17 mouse cellular contexts compared by ENCODE assay signal in the genomic region with DNA sequence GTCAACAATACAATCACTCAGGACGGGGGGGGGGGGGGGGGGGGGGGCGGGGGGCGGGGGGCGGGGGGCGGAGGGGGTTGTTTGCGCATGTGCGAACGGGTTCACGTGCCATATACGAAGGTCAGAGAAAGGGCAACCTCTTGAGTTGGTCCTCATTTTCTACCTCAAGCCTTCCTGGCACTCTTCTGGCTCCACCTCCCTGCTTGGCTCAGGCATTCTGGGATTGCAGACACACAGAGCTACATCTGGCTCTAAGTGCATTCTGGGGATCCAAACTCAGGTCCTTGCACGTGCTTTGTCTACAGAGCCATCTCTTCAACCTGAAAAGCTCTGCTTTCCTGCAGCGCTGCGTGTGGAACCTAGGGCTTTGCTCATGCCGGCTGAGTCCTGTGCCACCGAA. TPM values are rescaled to one million over a fixed set of nuclear protein-coding genes. Genes with fewer than 3 reads are reported as not detected.
DNase-seq lines count a peak whose midpoint lies in the region; ATAC-seq and TF ChIP-seq lines count a peak whose summit lies in the region.
"Had no signal": no experiment of that assay in that cellular context is flagged by ENCODE, and none has a peak within 500 bp of the region (broad histone marks: within the 10 kb centered on the region; RNA-seq: fewer than 3 reads in every experiment).

No protein-coding gene starts in this region.

- no peaks in the 10 kb centered on the region for H3K27me3 ChIP-seq in hindbrain, postnatal 0 days (ENCODE audit: insufficient read depth, low read length)
- H3K27me3 ChIP-seq in hindbrain, embryonic 16.5 days (replicated peaks; ENCODE audit: control insufficient read depth, insufficient read depth, low read length), result no peaks in the 10 kb centered on the region
- H3K27me3 ChIP-seq in lung, embryonic 16.5 days (ENCODE audit: control insufficient read depth, insufficient read depth, low read depth, low read length), result no peaks in the 10 kb centered on the region
- no peaks in the 10 kb centered on the region for H3K27me3 ChIP-seq in stomach, embryonic 15.5 days (replicated peaks)
- H3K27me3 ChIP-seq: embryonic facial prominence, embryonic 13.5 days; forebrain, embryonic 12.5 days; midbrain, embryonic 12.5 days had no signal

- no peak overlapping the region for H3K4me2 ChIP-seq in hindbrain, postnatal 0 days (ENCODE audit: low read depth, low read length)
- no peak overlapping the region for H3K4me2 ChIP-seq in hindbrain, embryonic 16.5 days (ENCODE audit: low read length)
- 0 out of 2 replicates have a peak overlapping the region, but pooled peaks have one; percentile 9 for H3K4me2 ChIP-seq in lung, embryonic 16.5 days (ENCODE audit: low read depth, low read length)
- H3K4me2 ChIP-seq in stomach, embryonic 15.5 days, result no peak overlapping the region
- H3K4me2 ChIP-seq: embryonic facial prominence, embryonic 13.5 days; forebrain, embryonic 12.5 days; hindbrain, embryonic 14.5 days; lung, embryonic 14.5 days; midbrain, embryonic 12.5 days had no signal

- H3K9me3 ChIP-seq in hindbrain, postnatal 0 days (ENCODE audit: low read length), result no peaks in the 10 kb centered on the region
- no peaks in the 10 kb centered on the region for H3K9me3 ChIP-seq in hindbrain, embryonic 16.5 days (ENCODE audit: control insufficient read depth, low read length)
- H3K9me3 ChIP-seq in lung, embryonic 16.5 days (ENCODE audit: control insufficient read depth, low read length), result no peaks in the 10 kb centered on the region
- H3K9me3 ChIP-seq in stomach, embryonic 15.5 days, result no peaks in the 10 kb centered on the region
- H3K9me3 ChIP-seq: embryonic facial prominence, embryonic 13.5 days; forebrain, embryonic 12.5 days; midbrain, embryonic 12.5 days had no signal

- no peaks in the 10 kb centered on the region for H3K36me3 ChIP-seq in hindbrain, postnatal 0 days (ENCODE audit: insufficient read depth, low read length)
- no peaks in the 10 kb centered on the region for H3K36me3 ChIP-seq in hindbrain, embryonic 16.5 days (ENCODE audit: control insufficient read depth, insufficient read depth, low read length)
- no peaks in the 10 kb centered on the region for H3K36me3 ChIP-seq in lung, embryonic 16.5 days (ENCODE audit: control insufficient read depth, insufficient read depth, low read length)
- H3K36me3 ChIP-seq in stomach, embryonic 15.5 days, result peaks cover 4% of the 10 kb centered on the region; the same call in 1 of the 2 replicates

- no peak for DNase-seq in hindbrain, postnatal 0 days (ENCODE audit: low spot score)
- DNase-seq in lung, postnatal 4 days, result no peak
- peak; percentile 85 for DNase-seq in ZHBTc4 (ENCODE audit: low read depth, low spot score)
- DNase-seq in embryo, embryonic 10.5 days (ENCODE audit: low spot score), result no peak
- DNase-seq: cerebellum, postnatal 14 days; kidney, postnatal 10 days; left cerebral cortex, postnatal 4 days; lung, embryonic 14.5 days had no signal

- TF ChIP-seq CTCF in hindbrain, postnatal 0 days (IDR thresholded peaks at IDR 0.05; ENCODE audit: low read depth), result no peak

- no peak overlapping the region for H3K4me3 ChIP-seq in hindbrain, postnatal 0 days (ENCODE audit: low read length)
- no peak overlapping the region for H3K4me3 ChIP-seq in hindbrain, embryonic 16.5 days (ENCODE audit: low read length)
- no peak overlapping the region for H3K4me3 ChIP-seq in lung, embryonic 16.5 days (ENCODE audit: low read length)
- H3K4me3 ChIP-seq in stomach, embryonic 15.5 days (replicated peaks), result no peak overlapping the region
- H3K4me3 ChIP-seq: embryonic facial prominence, embryonic 13.5 days; forebrain, embryonic 12.5 days; midbrain, embryonic 12.5 days had no signal

- H3K9ac ChIP-seq in hindbrain, postnatal 0 days (replicated peaks; ENCODE audit: low read length), result no peak overlapping the region
- H3K9ac ChIP-seq in hindbrain, embryonic 16.5 days (ENCODE audit: low read depth, low read length), result no peak overlapping the region
- peak overlapping the region; percentile 3; the same call in 1 of the 2 replicates for H3K9ac ChIP-seq in lung, embryonic 16.5 days (ENCODE audit: low read length)
- no peak overlapping the region for H3K9ac ChIP-seq in stomach, embryonic 15.5 days
- H3K9ac ChIP-seq: embryonic facial prominence, embryonic 13.5 days; forebrain, embryonic 12.5 days; hindbrain, embryonic 14.5 days; lung, embryonic 14.5 days; midbrain, embryonic 12.5 days had no signal

- no peak for ATAC-seq in hindbrain, postnatal 0 days
- no peak for ATAC-seq in hindbrain, embryonic 16.5 days
- ATAC-seq in lung, embryonic 16.5 days (ENCODE audit: low read depth), result no peak
- no peak for ATAC-seq in stomach, embryonic 15.5 days (ENCODE audit: insufficient read depth, low FRiP score, low read depth)
- ATAC-seq: CD4-positive, CD25-positive, alpha-beta regulatory T cell, adult 4 months had no signal

- no peaks in the 10 kb centered on the region for H3K4me1 ChIP-seq in hindbrain, postnatal 0 days (ENCODE audit: insufficient read depth, low read length)
- H3K4me1 ChIP-seq in hindbrain, embryonic 16.5 days (ENCODE audit: control insufficient read depth, insufficient read depth, low read depth, low read length), result peaks cover 2% of the 10 kb centered on the region
- H3K4me1 ChIP-seq in lung, embryonic 16.5 days (replicated peaks; ENCODE audit: control insufficient read depth, insufficient read depth, low read length), result peaks cover 6% of the 10 kb centered on the region
- H3K4me1 ChIP-seq in stomach, embryonic 15.5 days, result peaks cover 3% of the 10 kb centered on the region; the same call in 1 of the 2 replicates

- WGBS in hindbrain, postnatal 0 days, result 75% methylated on average over 6 of the region's 15 CpGs
- WGBS in hindbrain, embryonic 16.5 days, result 75% methylated on average over 12 of the region's 15 CpGs
- WGBS in lung, embryonic 16.5 days, result 38% methylated on average over 12 of the region's 15 CpGs
- 43% methylated on average over 12 of the region's 15 CpGs for WGBS in stomach, embryonic 15.5 days

- 0 out of 2 replicates have a peak overlapping the region, but pooled peaks have one; percentile 5 for H3K27ac ChIP-seq in hindbrain, postnatal 0 days
- no peak overlapping the region for H3K27ac ChIP-seq in hindbrain, embryonic 16.5 days (ENCODE audit: low read depth, low read length)
- H3K27ac ChIP-seq in lung, embryonic 16.5 days (ENCODE audit: low read length), result peak overlapping the region; percentile 53
- peak overlapping the region; percentile 31; the same call in 1 of the 2 replicates for H3K27ac ChIP-seq in stomach, embryonic 15.5 days
- H3K27ac ChIP-seq: embryonic facial prominence, embryonic 13.5 days; forebrain, embryonic 12.5 days; hindbrain, embryonic 14.5 days; midbrain, embryonic 12.5 days had no signal

RNA-seq across cellular contexts. Expression of gene Cdc25a, which starts 24.0 kb away (rescaled TPM):
- total RNA-seq in hindbrain, postnatal 0 days (2014; rRNA removed), result 11.0 and 12.4 TPM in 2 replicates
- polyA plus RNA-seq in hindbrain, postnatal 0 days (2015; fragmentation: Nextera tagmentation; extraction: Ambion mirVana), result 8.1 and 10.4 TPM in 2 replicates
- 9.1 and 11.0 TPM in 2 replicates for polyA plus RNA-seq in hindbrain, embryonic 16.5 days (2015; fragmentation: Nextera tagmentation; extraction: Ambion mirVana)
- 24.5 and 25.0 TPM in 2 replicates for polyA plus RNA-seq in lung, embryonic 16.5 days (2015; fragmentation: Nextera tagmentation; extraction: Ambion mirVana)
- 28.8 and 33.2 TPM in 2 replicates for polyA plus RNA-seq in stomach, embryonic 15.5 days (2015; fragmentation: Nextera tagmentation; extraction: Ambion mirVana)

RNA-seq across cellular contexts. Expression of gene Map4, which starts 31.9 kb away (rescaled TPM):
- total RNA-seq in hindbrain, postnatal 0 days (2014; rRNA removed), result 247 and 254 TPM in 2 replicates
- 196 and 207 TPM in 2 replicates for polyA plus RNA-seq in hindbrain, postnatal 0 days (2015; fragmentation: Nextera tagmentation; extraction: Ambion mirVana)
- polyA plus RNA-seq in hindbrain, embryonic 16.5 days (2015; fragmentation: Nextera tagmentation; extraction: Ambion mirVana), result 206 and 219 TPM in 2 replicates
- 52.4 and 56.2 TPM in 2 replicates for polyA plus RNA-seq in lung, embryonic 16.5 days (2015; fragmentation: Nextera tagmentation; extraction: Ambion mirVana)
- 55.6 and 63.8 TPM in 2 replicates for polyA plus RNA-seq in stomach, embryonic 15.5 days (2015; fragmentation: Nextera tagmentation; extraction: Ambion mirVana)

RNA-seq across cellular contexts. Expression of gene Camp, which starts 49.9 kb away (rescaled TPM):
- total RNA-seq in hindbrain, postnatal 0 days (2014; rRNA removed), result 0.21 TPM in 1 of 2 replicates, not detected in the other
- 0.91 and 1.3 TPM in 2 replicates for polyA plus RNA-seq in hindbrain, postnatal 0 days (2015; fragmentation: Nextera tagmentation; extraction: Ambion mirVana)
- polyA plus RNA-seq in hindbrain, embryonic 16.5 days (2015; fragmentation: Nextera tagmentation; extraction: Ambion mirVana), result 0.44 and 0.64 TPM in 2 replicates
- polyA plus RNA-seq in lung, embryonic 16.5 days (2015; fragmentation: Nextera tagmentation; extraction: Ambion mirVana), result 0.90 and 4.4 TPM in 2 replicates
- polyA plus RNA-seq in stomach, embryonic 15.5 days (2015; fragmentation: Nextera tagmentation; extraction: Ambion mirVana), result 22.7 and 24.2 TPM in 2 replicates
- total RNA-seq: layer of hippocampus, postnatal 14 days; left cerebral cortex, postnatal 4 days had no signal
- polyA plus RNA-seq: CD4-positive, CD25-positive, alpha-beta regulatory T cell, adult 4 months; lung, embryonic 14.5 days had no signal
